Mouse (Mus musculus) stomach, postnatal 0 days (tissue): Measurements from ENCODE around the gene Sfrp2. TPM values are rescaled to one million over a fixed set of nuclear protein-coding genes. Genes with fewer than 3 reads are reported as not detected.

Experiments used
- ATAC-seq: fragments of 200-750 bp; cut with Nextera tagmentation; 2 replicates; pipeline ENCODE4 v1.8.0; 2017; ENCODE audit not compliant: low FRiP score, low TSS enrichment
- DNase-seq: peaks from one replicate; pipeline ENCODE4 v3.0.0-alpha.2; 2016; ENCODE audit warnings: low spot score
- H3K27ac ChIP-seq: fragments of 300-500 bp; sonication (generic); replicated peaks from 2 replicates; pipeline ENCODE4 v1.5.1; 2014; ENCODE audit warnings: mild to moderate bottlenecking, control low read depth
- H3K27me3 ChIP-seq: fragments of 300-500 bp; sonication (generic); 2 replicates; pipeline ENCODE4 v1.6.1; 2014; ENCODE audit warnings: low read length; ENCODE audit not compliant: control insufficient read depth, insufficient read depth
- H3K36me3 ChIP-seq: fragments of 300-500 bp; sonication (generic); 2 replicates; pipeline ENCODE4 v1.6.1; 2014; ENCODE audit warnings: low read length, mixed read lengths; ENCODE audit not compliant: control insufficient read depth, insufficient read depth
- H3K4me1 ChIP-seq: fragments of 300-500 bp; sonication (generic); replicated peaks from 2 replicates; pipeline ENCODE4 v1.6.1; 2014; ENCODE audit warnings: antibody characterized with exemption; ENCODE audit not compliant: control insufficient read depth, insufficient read depth
- H3K4me2 ChIP-seq: fragments of 300-500 bp; sonication (generic); replicated peaks from 2 replicates; pipeline ENCODE4 v1.6.1; 2014; ENCODE audit warnings: low read depth, mild to moderate bottlenecking, control low read depth, moderate library complexity
- H3K4me3 ChIP-seq: fragments of 300-500 bp; sonication (generic); 2 replicates; pipeline ENCODE4 v1.5.1; 2014; ENCODE audit warnings: low read depth, low read length, control low read depth
- H3K9ac ChIP-seq: fragments of 300-500 bp; sonication (generic); 2 replicates; pipeline ENCODE4 v1.6.1; 2014; ENCODE audit warnings: mild to moderate bottlenecking, low read length, control low read depth, mixed read lengths
- H3K9me3 ChIP-seq: fragments of 300-500 bp; sonication (generic); 2 replicates; pipeline ENCODE4 v1.6.1; 2016; ENCODE audit warnings: low read length; ENCODE audit not compliant: control insufficient read depth
- CTCF ChIP-seq: IDR thresholded peaks from 2 replicates; pipeline ENCODE4 v1.5.1; 2016; ENCODE audit warnings: antibody characterized with exemption, low read depth, mild to moderate bottlenecking, moderate library complexity
- EP300 ChIP-seq: optimal IDR thresholded peaks from 2 replicates; pipeline ENCODE3; 2016; ENCODE audit warnings: antibody characterized with exemption
- WGBS: fragments of 180-500 bp; shearing (Covaris S2); extraction: QIAGEN DNeasy Blood & Tissue Kit; methylation state at CpG from one replicate; pipeline ENCODE4 v1.1.7; 2014; 5-methylcytosine and 5-hydroxymethylcytosine counted together
- polyA plus RNA-seq: library from polyadenylated mRNA; unstranded; fragments of >200 nt; fragmentation: Nextera tagmentation; extraction: Ambion mirVana; gene quantifications from 2 replicates; pipeline ENCODE4 v1.2.1, GENCODE M21; 2015

The Sfrp2 gene
- polyA plus RNA-seq, 1 experiment from 2014 or later: 118 TPM

- H3K9ac ChIP-seq: no peak overlapping the region
- H3K4me2 ChIP-seq: no peak overlapping the region
- no peak overlapping the region for H3K27ac ChIP-seq
- no peaks in the 10 kb centered on the region for H3K9me3 ChIP-seq
- H3K36me3 ChIP-seq: no peaks in the 10 kb centered on the region
- no peaks in the 10 kb centered on the region for H3K4me1 ChIP-seq
- DNase-seq: no peak
- TF ChIP-seq CTCF (no peak), EP300 (no peak)
- 77% methylated on average over 5 of the region's 5 CpGs for WGBS
- no peak overlapping the region for H3K4me3 ChIP-seq
- ATAC-seq: no peak
- no peaks in the 10 kb centered on the region for H3K27me3 ChIP-seq
These were observed 13.9 kb upstream of the Sfrp2 start for GRCm38 (mm10) chr3:83752196-83752595.

- H3K9ac ChIP-seq: no peak overlapping the region
- no peak overlapping the region for H3K4me3 ChIP-seq
- H3K9me3 ChIP-seq: no peaks in the 10 kb centered on the region
- no peaks in the 10 kb centered on the region for H3K36me3 ChIP-seq
- TF ChIP-seq CTCF (no peak), EP300 (no peak)
- no peaks in the 10 kb centered on the region for H3K4me1 ChIP-seq
- ATAC-seq: no peak
- 63% methylated on average over 15 of the region's 15 CpGs for WGBS
- H3K4me2 ChIP-seq: no peak overlapping the region
- H3K27ac ChIP-seq: no peak overlapping the region
- no peak for DNase-seq
- no peaks in the 10 kb centered on the region for H3K27me3 ChIP-seq
These were observed 11.0 kb upstream of the Sfrp2 start for GRCm38 (mm10) chr3:83755043-83755635.

- Histone ChIP-seq H3K4me1 (no peaks in the 10 kb centered on the region), H3K27ac (no peak overlapping the region), H3K4me3 (no peak overlapping the region), H3K9me3 (no peaks in the 10 kb centered on the region), H3K9ac (no peak overlapping the region), H3K36me3 (no peaks in the 10 kb centered on the region), H3K27me3 (no peaks in the 10 kb centered on the region), H3K4me2 (no peak overlapping the region)
- 58% methylated on average over 6 of the region's 6 CpGs for WGBS
- no peak for ATAC-seq
- no peak for TF ChIP-seq CTCF
- TF ChIP-seq EP300: no peak
- DNase-seq: no peak
These were observed 10.5 kb upstream of the Sfrp2 start for GRCm38 (mm10) chr3:83755666-83756065.

- no peaks in the 10 kb centered on the region for H3K36me3 ChIP-seq
- peaks cover 11% of the 10 kb centered on the region for H3K4me1 ChIP-seq
- DNase-seq: no peak
- no peaks in the 10 kb centered on the region for H3K9me3 ChIP-seq
- no peak overlapping the region for H3K4me3 ChIP-seq
- ATAC-seq: no peak
- WGBS: 75% methylated on average over 10 of the region's 10 CpGs
- no peak overlapping the region for H3K4me2 ChIP-seq
- no peak overlapping the region for H3K9ac ChIP-seq
- no peaks in the 10 kb centered on the region for H3K27me3 ChIP-seq
- no peak overlapping the region for H3K27ac ChIP-seq
- no peak for TF ChIP-seq EP300
- peak; percentile 32; the same call in 1 of the 2 replicates for TF ChIP-seq CTCF
These were observed 3.8 kb upstream of the Sfrp2 start for GRCm38 (mm10) chr3:83762361-83762760.

- peak overlapping the region; percentile 37 for H3K4me3 ChIP-seq
- DNase-seq (peak; percentile 85), ATAC-seq (peak; percentile 81)
- no peaks in the 10 kb centered on the region for H3K36me3 ChIP-seq
- peak overlapping the region; percentile 67 for H3K4me2 ChIP-seq
- no peaks in the 10 kb centered on the region for H3K27me3 ChIP-seq
- H3K9ac ChIP-seq: 0 out of 2 replicates have a peak overlapping the region, but pooled peaks have one; percentile 13
- TF ChIP-seq CTCF: peak; percentile 89
- no peak for TF ChIP-seq EP300
- WGBS: 8% methylated on average over 40 of the region's 40 CpGs
- H3K27ac ChIP-seq: no peak overlapping the region
- H3K4me1 ChIP-seq: peaks cover 11% of the 10 kb centered on the region
- no peaks in the 10 kb centered on the region for H3K9me3 ChIP-seq
These were observed 2.3 kb upstream of the Sfrp2 start for GRCm38 (mm10) chr3:83763551-83764548.

- Histone ChIP-seq H3K9me3 (no peaks in the 10 kb centered on the region), H3K9ac (peak overlapping the region; percentile 59), H3K4me1 (peaks cover 11% of the 10 kb centered on the region), H3K27ac (peak overlapping the region; percentile 18; the same call in 1 of the 2 replicates), H3K36me3 (peaks cover 7% of the 10 kb centered on the region; the same call in 1 of the 2 replicates), H3K4me3 (peak overlapping the region; percentile 50), H3K4me2 (peak overlapping the region; percentile 77), H3K27me3 (no peaks in the 10 kb centered on the region)
- 4% methylated on average over 25 of the region's 25 CpGs for WGBS
- no peak for DNase-seq
- TF ChIP-seq EP300: no peak
- peak; percentile 12; the same call in 1 of the 2 replicates for TF ChIP-seq CTCF
- no peak for ATAC-seq
These were observed 577 bp downstream of the Sfrp2 start for GRCm38 (mm10) chr3:83766726-83767070.
